Mouse (Mus musculus) MEL (cell line): Measurements from ENCODE around the gene Tuba4a.
A peak's percentile ranks its signal among the peaks of the same experiment; 100 is the strongest.

Experiments
- CTCF ChIP-seq, 3 experiments: IDR thresholded peaks in 2 of 3; conservative IDR thresholded peaks in 1 of 3; 2 replicates each; pipeline ENCODE4 v1.5.1; 2011 to 2012; ENCODE audit warnings: low read length in 3 of 3, low read depth in 2 of 3, mild to moderate bottlenecking in 2 of 3, improper control_type of control experiment in 1 of 3, inconsistent platforms in 1 of 3, mixed read lengths in 1 of 3, moderate library complexity in 1 of 3; ENCODE audit not compliant: control insufficient read depth in 1 of 3, insufficient read depth in 1 of 3, poor library complexity in 1 of 3, severe bottlenecking in 1 of 3
- ELF1 ChIP-seq: IDR thresholded peaks from 2 replicates; pipeline ENCODE4 v1.6.1; 2014; ENCODE audit warnings: low read depth, mild to moderate bottlenecking, inconsistent platforms, low read length, improper control_type of control experiment, moderate library complexity
- POLR2A ChIP-seq, 2 experiments: IDR thresholded peaks; 2 replicates each; pipeline ENCODE4 v1.6.1; 2011 to 2012; ENCODE audit warnings: low read length in 2 of 2, mild to moderate bottlenecking in 2 of 2, control low read depth in 1 of 2, improper control_type of control experiment in 1 of 2, low read depth in 1 of 2, moderate library complexity in 1 of 2; ENCODE audit not compliant: control insufficient read depth in 1 of 2, insufficient read depth in 1 of 2, poor library complexity in 1 of 2

DNA sequence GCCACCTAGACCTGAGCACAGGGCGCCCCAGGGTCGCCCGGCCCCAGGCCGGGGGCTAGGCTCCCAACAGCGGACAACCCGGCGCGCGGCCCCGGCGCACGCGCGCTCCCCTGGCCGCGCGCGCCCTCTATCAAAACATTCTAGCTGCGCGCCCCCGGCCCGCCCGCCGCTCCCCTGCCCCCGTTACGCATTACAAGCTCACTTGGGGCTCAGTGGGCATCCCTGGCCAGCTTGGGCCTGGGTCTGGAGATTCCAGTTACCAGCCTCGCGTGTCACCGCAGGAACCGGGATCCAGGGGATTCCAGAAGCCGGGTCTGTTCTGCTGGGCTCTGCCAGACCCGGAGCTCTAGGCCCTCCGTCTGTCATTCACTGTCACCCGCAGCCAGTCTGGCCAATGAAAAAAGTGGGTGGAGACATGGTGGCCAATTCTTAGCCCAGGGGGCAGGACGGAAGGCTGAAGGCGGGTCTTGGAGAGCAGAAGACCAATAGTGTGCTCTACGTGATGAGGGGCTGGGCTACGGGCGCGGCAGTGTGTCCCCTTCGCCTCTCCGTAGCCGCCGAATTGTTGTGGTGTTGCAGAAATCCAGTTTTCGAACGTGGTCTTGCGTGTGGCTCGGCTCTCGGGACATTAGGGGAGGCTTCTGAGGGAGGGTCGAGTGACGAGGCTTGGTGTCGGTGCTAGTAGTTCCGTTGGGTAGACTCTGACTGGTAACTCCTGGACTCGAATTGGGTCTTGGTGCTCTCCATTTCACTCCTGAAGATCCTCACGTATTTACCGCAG is 27.9 kb downstream of the Tuba4a start, which contains the start of the genes Ankzf1 and Atg9a:
- TF ChIP-seq POLR2A (IDR thresholded peaks at IDR 0.05; ENCODE audit: control insufficient read depth in 1 of 2, insufficient read depth in 1 of 2, low read depth in 1 of 2, low read length in 2 of 2, poor library complexity in 1 of 2) (peak; percentile 50 to 78; a peak in 3 of 4 replicates), ELF1 (0 out of 2 replicates have a peak, but pooled peaks have one; percentile 27), CTCF (IDR thresholded peaks at IDR 0.05 in 2 of 3, conservative IDR thresholded peaks at IDR 0.05 in 1 of 3; ENCODE audit: control insufficient read depth in 1 of 3, insufficient read depth in 1 of 3, low read depth in 2 of 3, low read length in 3 of 3, poor library complexity in 1 of 3, severe bottlenecking in 1 of 3) (0 out of 6 replicates have a peak, but pooled peaks of 1 of the 3 experiments have one; percentile 5)
